In the genomic region with DNA sequence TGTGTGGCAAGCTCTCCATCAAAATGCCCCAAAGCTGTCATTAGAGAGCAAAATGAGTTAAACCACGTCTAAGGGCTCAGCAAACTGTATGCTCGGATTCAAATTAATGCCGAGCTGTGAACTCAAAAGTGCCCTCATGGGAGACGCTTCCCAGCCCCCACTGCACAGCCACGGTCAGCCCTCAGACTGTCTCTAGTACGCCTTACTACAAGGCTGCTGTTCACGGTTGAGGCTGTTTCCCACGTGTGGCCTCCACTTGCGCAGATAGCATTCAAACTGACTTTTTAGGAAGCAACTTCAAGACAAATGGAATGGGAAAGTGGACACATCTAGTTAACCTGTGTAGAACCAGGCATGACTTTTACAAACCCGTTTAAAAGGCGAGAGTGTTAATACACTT, we compare ENCODE assay signal across 14 mouse cellular contexts.
DNase-seq lines count a peak whose midpoint lies in the region; ATAC-seq lines count a peak whose summit lies in the region.
"Had no signal": no experiment of that assay in that cellular context is flagged by ENCODE, and none has a peak within 500 bp of the region (broad histone marks: within the 10 kb centered on the region; RNA-seq: fewer than 3 reads in every experiment).

No protein-coding gene starts in this region.

- H3K9me3 ChIP-seq in heart, embryonic 15.5 days (replicated peaks), result no peaks in the 10 kb centered on the region
- H3K9me3 ChIP-seq in midbrain, embryonic 14.5 days (ENCODE audit: control insufficient read depth, low read length), result no peaks in the 10 kb centered on the region
- H3K9me3 ChIP-seq in midbrain, embryonic 16.5 days (replicated peaks; ENCODE audit: control insufficient read depth, low read length, poor library complexity, severe bottlenecking), result no peaks in the 10 kb centered on the region
- no peaks in the 10 kb centered on the region for H3K9me3 ChIP-seq in embryonic facial prominence, embryonic 10.5 days
- no peaks in the 10 kb centered on the region for H3K9me3 ChIP-seq in neural tube, embryonic 11.5 days (ENCODE audit: control insufficient read depth, low read length)
- H3K9me3 ChIP-seq: liver, embryonic 13.5 days; stomach, embryonic 15.5 days had no signal

- no peak overlapping the region for H3K27ac ChIP-seq in heart, embryonic 15.5 days
- no peak overlapping the region for H3K27ac ChIP-seq in midbrain, embryonic 14.5 days (replicated peaks; ENCODE audit: low read depth, low read length)
- H3K27ac ChIP-seq in midbrain, embryonic 16.5 days (ENCODE audit: low read length), result no peak overlapping the region
- no peak overlapping the region for H3K27ac ChIP-seq in embryonic facial prominence, embryonic 10.5 days (replicated peaks)
- no peak overlapping the region for H3K27ac ChIP-seq in neural tube, embryonic 11.5 days (ENCODE audit: low read depth, low read length)
- H3K27ac ChIP-seq: heart, adult 2 months; left cerebral cortex, adult 2 months; liver, embryonic 13.5 days; stomach, embryonic 15.5 days had no signal

- H3K4me3 ChIP-seq in heart, embryonic 15.5 days, result no peak overlapping the region
- H3K4me3 ChIP-seq in midbrain, embryonic 14.5 days (replicated peaks; ENCODE audit: low read depth, low read length), result no peak overlapping the region
- no peak overlapping the region for H3K4me3 ChIP-seq in midbrain, embryonic 16.5 days (ENCODE audit: low read depth, low read length)
- H3K4me3 ChIP-seq in embryonic facial prominence, embryonic 10.5 days, result no peak overlapping the region
- no peak overlapping the region for H3K4me3 ChIP-seq in neural tube, embryonic 11.5 days (ENCODE audit: low read depth, low read length)
- H3K4me3 ChIP-seq: heart, adult 2 months; left cerebral cortex, adult 2 months; liver, embryonic 13.5 days; stomach, embryonic 15.5 days had no signal

- no peak for DNase-seq in heart, adult 8-10 months (ENCODE audit: low spot score)
- peak; percentile 23 for DNase-seq in midbrain, embryonic 14.5 days
- DNase-seq in embryonic facial prominence, embryonic 10.5 days (ENCODE audit: low spot score), result peak; percentile 32
- peak; percentile 13 for DNase-seq in neural tube, embryonic 11.5 days (ENCODE audit: low spot score)
- no peak for DNase-seq in thymus, postnatal 4 days
- no peak for DNase-seq in Muller cell, postnatal 12 days (ENCODE audit: inconsistent ontology term)
- DNase-seq: adrenal gland, adult 8-10 months; heart, adult 2 months; liver, embryonic 13.5 days; lung, postnatal 10 days had no signal

- H3K4me1 ChIP-seq in heart, embryonic 15.5 days (replicated peaks), result 0 out of 2 replicates have a peak, but pooled peaks cover 3% of the 10 kb centered on the region
- no peaks in the 10 kb centered on the region for H3K4me1 ChIP-seq in midbrain, embryonic 14.5 days (ENCODE audit: control insufficient read depth, insufficient read depth, low read length)
- H3K4me1 ChIP-seq in midbrain, embryonic 16.5 days (ENCODE audit: control insufficient read depth, insufficient read depth, low read length), result peaks cover 2% of the 10 kb centered on the region; the same call in 1 of the 2 replicates
- peaks cover 24% of the 10 kb centered on the region for H3K4me1 ChIP-seq in embryonic facial prominence, embryonic 10.5 days
- no peaks in the 10 kb centered on the region for H3K4me1 ChIP-seq in neural tube, embryonic 11.5 days (ENCODE audit: control insufficient read depth, insufficient read depth, low read length)
- H3K4me1 ChIP-seq: liver, embryonic 13.5 days; stomach, embryonic 15.5 days had no signal

- H3K27me3 ChIP-seq in heart, embryonic 15.5 days, result no peaks in the 10 kb centered on the region
- H3K27me3 ChIP-seq in midbrain, embryonic 14.5 days (ENCODE audit: control insufficient read depth, insufficient read depth, low read length), result no peaks in the 10 kb centered on the region
- no peaks in the 10 kb centered on the region for H3K27me3 ChIP-seq in midbrain, embryonic 16.5 days (ENCODE audit: control insufficient read depth, insufficient read depth, low read depth, low read length)
- no peaks in the 10 kb centered on the region for H3K27me3 ChIP-seq in embryonic facial prominence, embryonic 10.5 days (replicated peaks; ENCODE audit: low read depth, poor library complexity, severe bottlenecking)
- no peaks in the 10 kb centered on the region for H3K27me3 ChIP-seq in neural tube, embryonic 11.5 days (ENCODE audit: control insufficient read depth, insufficient read depth, low read length)
- H3K27me3 ChIP-seq: liver, embryonic 13.5 days; stomach, embryonic 15.5 days had no signal

- 0 out of 2 replicates have a peak overlapping the region, but pooled peaks have one; percentile 13 for H3K4me2 ChIP-seq in heart, embryonic 15.5 days
- no peak overlapping the region for H3K4me2 ChIP-seq in midbrain, embryonic 14.5 days (ENCODE audit: low read length)
- H3K4me2 ChIP-seq in midbrain, embryonic 16.5 days (ENCODE audit: low read length), result no peak overlapping the region
- no peak overlapping the region for H3K4me2 ChIP-seq in neural tube, embryonic 11.5 days (ENCODE audit: low read depth)
- H3K4me2 ChIP-seq: liver, embryonic 13.5 days; stomach, embryonic 15.5 days had no signal

- no peaks in the 10 kb centered on the region for H3K36me3 ChIP-seq in heart, embryonic 15.5 days
- H3K36me3 ChIP-seq in midbrain, embryonic 14.5 days (ENCODE audit: control insufficient read depth, insufficient read depth, low read length), result no peaks in the 10 kb centered on the region
- no peaks in the 10 kb centered on the region for H3K36me3 ChIP-seq in midbrain, embryonic 16.5 days (ENCODE audit: control insufficient read depth, insufficient read depth, low read length)
- H3K36me3 ChIP-seq in embryonic facial prominence, embryonic 10.5 days (replicated peaks), result no peaks in the 10 kb centered on the region
- no peaks in the 10 kb centered on the region for H3K36me3 ChIP-seq in neural tube, embryonic 11.5 days (ENCODE audit: control insufficient read depth, insufficient read depth, low read length)
- H3K36me3 ChIP-seq: liver, embryonic 13.5 days; stomach, embryonic 15.5 days had no signal

- no peak overlapping the region for H3K9ac ChIP-seq in heart, embryonic 15.5 days
- no peak overlapping the region for H3K9ac ChIP-seq in midbrain, embryonic 14.5 days (replicated peaks; ENCODE audit: low read length)
- H3K9ac ChIP-seq in midbrain, embryonic 16.5 days (ENCODE audit: low read depth, low read length), result no peak overlapping the region
- H3K9ac ChIP-seq in neural tube, embryonic 11.5 days (ENCODE audit: low read length), result no peak overlapping the region
- H3K9ac ChIP-seq: liver, embryonic 13.5 days; stomach, embryonic 15.5 days had no signal

- no peak for ATAC-seq in heart, embryonic 15.5 days (replicated peaks; ENCODE audit: insufficient number of reproducible peaks, insufficient read depth, low FRiP score, low read depth)
- no peak for ATAC-seq in midbrain, embryonic 14.5 days (ENCODE audit: low FRiP score, low TSS enrichment)
- no peak for ATAC-seq in midbrain, embryonic 16.5 days
- ATAC-seq in neural tube, embryonic 11.5 days (ENCODE audit: insufficient read depth, low FRiP score, low TSS enrichment), result no peak

- 31% methylated on average over 11 of the region's 11 CpGs for WGBS in heart, embryonic 15.5 days
- 40% methylated on average over 11 of the region's 11 CpGs for WGBS in midbrain, embryonic 14.5 days
- WGBS in midbrain, embryonic 16.5 days, result 35% methylated on average over 11 of the region's 11 CpGs
- WGBS in embryonic facial prominence, embryonic 10.5 days, result 27% methylated on average over 11 of the region's 11 CpGs
- WGBS in neural tube, embryonic 11.5 days, result 34% methylated on average over 11 of the region's 11 CpGs

Comparison
In these comparisons a context has a peak if more than half of its experiments do, and no peak if none do; other contexts are left out.
1. DNase-seq: peak in midbrain, embryonic 14.5 days (single experiment), embryonic facial prominence, embryonic 10.5 days (single experiment) and neural tube, embryonic 11.5 days (single experiment); none in heart, adult 8-10 months (single experiment), thymus, postnatal 4 days (single experiment) and Muller cell, postnatal 12 days (single experiment).